Mouse (Mus musculus): ENCODE measurements around the gene Babam2.
"Not testable (repeated sequence)": the region's sequence is repeated elsewhere in the genome, so short reads cannot be mapped to it uniquely, and the experiment has no call there.

Babam2 gene

GRCm38 (mm10) chr5:31934397-31934796, 236.9 kb downstream of the Babam2 start:
- no peak for DNase-seq (ENCODE audit: low read depth, low spot score)

- no peak for DNase-seq (ENCODE audit: low read depth, low spot score)
Observed at GRCm38 (mm10) chr5:31935936-31936335, 238.5 kb downstream of the Babam2 start.

DNA sequence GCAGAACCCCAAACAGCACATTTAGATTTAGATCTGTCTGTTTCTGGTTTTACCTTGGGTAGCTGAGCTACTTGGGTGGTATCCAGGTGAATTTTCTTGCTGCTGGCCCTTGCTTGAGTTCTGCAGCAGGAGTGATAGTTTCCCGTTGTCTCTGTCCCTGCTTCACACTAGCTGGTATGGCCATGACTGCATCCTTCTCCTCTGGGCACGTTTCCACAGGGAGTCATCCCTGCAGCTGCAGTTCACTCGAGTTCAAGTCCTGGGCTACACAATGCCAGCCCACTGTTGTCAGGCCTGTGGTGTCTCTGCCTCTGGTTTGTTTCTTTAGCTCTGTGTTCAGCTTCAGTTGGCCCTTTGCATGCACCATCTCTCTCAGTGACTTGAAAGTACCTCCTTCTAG, 239.0 kb downstream of the Babam2 start:
- DNase-seq (ENCODE audit: low read depth, low spot score) = no peak

- DNase-seq (ENCODE audit: low read depth, low spot score) = no peak
Observed at GRCm38 (mm10) chr5:31940876-31941275, 243.4 kb downstream of the Babam2 start.

GRCm38 (mm10) chr5:31947185-31947584, 249.7 kb downstream of the Babam2 start:
- DNase-seq (ENCODE audit: low read depth, low spot score) = no peak

- no peak for DNase-seq (ENCODE audit: low read depth, low spot score)
Observed at GRCm38 (mm10) chr5:31949389-31949788, 251.9 kb downstream of the Babam2 start.

GRCm38 (mm10) chr5:31950532-31950931, 253.0 kb downstream of the Babam2 start:
- DNase-seq (ENCODE audit: low read depth, low spot score) = no peak

DNA sequence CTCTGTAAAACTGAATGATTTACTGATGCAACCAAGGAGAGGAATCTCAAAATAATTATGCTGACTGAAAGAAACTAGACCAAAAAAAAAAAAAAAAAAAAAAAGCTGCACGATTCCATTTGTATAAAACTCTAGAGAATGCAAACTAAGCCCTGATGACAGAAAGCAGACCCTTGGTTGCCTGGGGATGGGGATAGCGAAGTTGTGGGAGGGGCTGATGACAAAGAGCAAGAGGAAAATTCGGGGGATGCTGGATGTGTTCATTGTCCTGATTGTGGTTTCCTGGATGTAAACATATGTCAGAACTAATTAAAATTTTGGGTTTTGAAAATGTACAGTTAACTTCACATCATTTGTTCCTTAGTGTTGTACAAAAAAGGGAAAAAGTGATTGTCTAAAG, 257.7 kb downstream of the Babam2 start:
- no peak for DNase-seq (ENCODE audit: low read depth, low spot score)

- no peak for DNase-seq (ENCODE audit: low read depth, low spot score)
Observed at GRCm38 (mm10) chr5:31956336-31956735, 258.9 kb downstream of the Babam2 start.

DNA sequence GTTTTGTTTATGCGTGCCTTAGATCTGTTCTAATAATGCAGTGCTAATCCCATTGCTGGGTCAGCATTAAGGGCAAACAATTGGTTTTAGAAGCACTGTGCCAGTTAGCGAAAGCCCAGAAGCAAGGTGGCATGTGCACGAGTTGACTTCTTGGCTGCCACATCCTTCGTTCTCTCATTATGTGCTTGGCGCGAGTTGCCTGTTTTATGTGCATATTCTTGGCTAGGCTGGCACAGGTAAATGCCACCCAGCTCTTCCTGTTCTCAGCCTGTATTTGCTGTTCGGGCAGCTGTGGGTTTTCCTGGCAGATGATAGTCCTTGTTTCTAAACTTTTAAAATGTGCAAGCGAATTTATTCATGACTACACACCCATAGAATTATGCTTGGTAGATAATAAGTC, 262.4 kb downstream of the Babam2 start:
- no peak for DNase-seq (ENCODE audit: low read depth, low spot score)

DNA sequence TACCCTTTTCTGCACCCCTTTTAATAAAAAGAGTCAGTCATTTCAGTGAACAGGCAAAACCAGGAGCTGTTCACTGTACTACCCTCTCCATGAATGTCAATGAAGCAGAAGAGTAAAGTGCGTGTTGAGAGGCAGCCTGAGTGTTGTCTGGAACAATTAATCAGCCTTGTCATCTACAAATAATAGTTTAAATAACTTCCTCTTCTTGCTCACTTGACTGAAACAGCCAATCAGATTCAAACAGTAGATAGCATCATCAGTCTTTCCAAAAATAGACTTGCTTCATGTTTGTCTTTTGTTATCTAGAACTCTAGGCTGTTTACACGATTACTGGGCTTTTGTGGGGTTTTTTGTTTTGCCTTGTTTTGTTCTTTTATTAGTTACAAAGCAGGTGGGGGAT, 263.9 kb downstream of the Babam2 start:
- no peak for DNase-seq (ENCODE audit: low read depth, low spot score)

GRCm38 (mm10) chr5:31962346-31962745, 264.9 kb downstream of the Babam2 start:
- no peak for DNase-seq (ENCODE audit: low read depth, low spot score)

- peak; percentile 28 for DNase-seq (ENCODE audit: low read depth, low spot score)
Observed at GRCm38 (mm10) chr5:31963352-31963751, 265.9 kb downstream of the Babam2 start.

DNA sequence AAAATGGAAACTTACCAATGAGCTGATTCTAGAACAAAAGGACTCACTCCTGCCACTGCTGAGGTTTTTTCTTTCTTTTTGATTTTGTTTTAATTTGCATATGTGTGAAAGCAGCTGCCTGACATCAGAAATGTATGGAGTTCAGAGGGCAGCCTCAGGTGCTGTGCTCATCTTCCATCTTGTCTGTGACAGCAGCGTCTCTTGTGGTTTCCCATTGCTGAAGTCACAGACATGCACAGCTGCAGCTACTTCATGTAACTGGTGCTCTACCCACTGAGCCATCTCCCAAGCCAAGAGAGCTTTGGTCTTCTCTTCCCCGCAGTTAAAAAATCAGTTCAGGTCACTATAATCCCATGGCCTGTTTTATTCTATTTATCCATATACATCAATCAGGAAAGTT, 266.4 kb downstream of the Babam2 start:
- peak; percentile 32 for DNase-seq (ENCODE audit: low read depth, low spot score)

DNA sequence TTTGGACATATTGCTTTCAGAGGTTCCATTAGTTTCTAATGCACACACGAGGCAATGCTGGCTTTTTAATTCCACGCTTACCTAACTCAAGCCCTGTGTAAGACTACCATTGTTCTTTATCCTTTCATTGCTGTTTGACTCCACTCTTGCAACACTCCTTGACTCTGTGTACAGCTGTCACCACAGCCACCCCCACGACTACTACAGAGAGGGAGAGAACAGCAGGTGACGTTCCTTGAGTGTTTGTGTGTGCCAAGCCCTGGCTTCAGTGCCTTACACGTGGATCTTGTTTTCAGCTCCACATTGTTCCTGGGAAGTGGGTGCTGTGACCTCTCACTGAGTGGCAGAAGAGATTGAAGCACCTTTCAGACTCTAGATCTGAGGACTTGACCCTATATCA, 269.3 kb downstream of the Babam2 start:
- DNase-seq (ENCODE audit: low read depth, low spot score) = no peak

DNA sequence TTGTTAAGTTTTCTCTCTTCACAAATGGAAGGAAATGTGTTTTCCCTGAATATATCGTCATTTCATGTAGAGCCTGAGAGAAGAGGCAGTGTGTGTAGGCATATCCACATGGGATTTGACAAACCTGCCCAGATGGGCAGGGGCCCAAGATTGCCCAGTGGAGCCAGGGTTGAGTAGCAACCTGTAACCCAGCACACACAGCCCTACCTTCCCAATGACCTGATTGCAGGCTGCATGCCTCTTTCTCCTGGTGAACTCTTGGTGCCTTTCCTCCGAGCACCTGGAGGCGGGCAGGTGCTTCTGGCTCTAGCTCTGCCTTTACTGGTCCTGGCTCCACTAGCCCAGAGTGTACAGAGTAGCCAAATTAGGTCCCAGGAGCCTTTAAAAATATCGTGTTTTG, 270.0 kb downstream of the Babam2 start:
- DNase-seq (ENCODE audit: low read depth, low spot score) = no peak

DNA sequence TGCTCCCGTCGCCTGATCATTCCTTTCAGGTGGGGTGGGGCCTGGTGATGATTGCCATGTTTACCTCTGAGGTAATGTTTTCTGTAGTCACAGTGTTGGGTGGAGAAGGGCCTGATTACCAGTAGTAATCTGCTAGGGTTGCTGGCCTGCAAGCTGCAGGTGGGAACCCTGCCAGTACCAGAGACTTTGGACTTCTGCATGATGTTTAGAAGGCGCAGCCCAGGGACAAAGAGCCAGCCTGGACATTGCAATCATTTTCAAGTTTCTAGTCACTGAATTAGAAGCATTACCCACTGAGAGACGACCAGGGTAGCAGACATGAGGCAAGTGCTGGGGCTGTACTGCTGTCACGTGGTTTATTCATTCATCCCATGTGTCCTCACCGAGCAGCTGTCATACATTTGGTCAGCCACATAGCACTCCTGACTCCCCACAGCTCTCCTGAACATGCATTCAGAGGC, 270.6 kb downstream of the Babam2 start:
- DNase-seq (ENCODE audit: low read depth, low spot score) = no peak

DNA sequence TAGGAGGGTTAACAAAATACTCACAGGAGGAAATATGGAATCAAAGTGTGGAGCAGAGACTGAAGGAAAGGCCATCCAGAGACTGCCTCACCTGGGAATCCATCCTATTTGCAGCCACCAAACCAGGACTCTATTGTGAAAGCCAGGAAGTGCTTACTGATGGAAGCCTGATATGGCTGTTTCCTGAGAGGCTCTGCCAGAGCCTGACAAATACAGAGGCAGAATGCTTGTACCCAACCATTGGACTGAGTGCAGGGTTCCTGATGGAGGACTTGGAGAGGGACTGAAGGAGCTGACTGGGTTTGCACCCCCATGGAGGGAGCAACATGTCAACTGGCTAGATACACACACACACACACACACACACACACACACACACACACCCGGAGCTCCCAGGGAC, 274.9 kb downstream of the Babam2 start:
- DNase-seq (ENCODE audit: low read depth, low spot score) = not testable (repeated sequence)

GRCm38 (mm10) chr5:31974614-31975168, 277.2 kb downstream of the Babam2 start:
- DNase-seq (ENCODE audit: low read depth, low spot score) = peak; percentile 5

DNA sequence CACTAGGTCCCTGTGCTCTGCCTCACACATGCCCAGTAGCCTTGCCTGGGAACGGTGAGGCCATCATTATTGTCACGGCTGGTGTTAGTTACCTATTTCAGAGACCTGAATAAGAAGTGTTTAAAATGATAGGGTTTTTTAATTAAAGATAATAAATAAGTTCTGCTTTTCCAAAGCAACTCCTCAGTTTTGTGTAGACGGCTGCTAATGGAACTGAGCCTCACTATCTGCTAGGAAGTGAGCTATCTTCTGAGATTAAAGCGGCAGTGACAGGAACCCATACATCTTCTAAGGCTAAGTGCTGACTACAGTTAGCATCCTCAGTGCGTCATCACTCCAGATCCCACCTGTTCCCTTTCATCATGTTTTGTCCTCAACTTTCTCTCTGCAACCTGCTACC, 284.6 kb downstream of the Babam2 start:
- no peak for DNase-seq (ENCODE audit: low read depth, low spot score)

- DNase-seq (ENCODE audit: low read depth, low spot score) = no peak
Observed at GRCm38 (mm10) chr5:31983161-31983560, 285.7 kb downstream of the Babam2 start.

- no peak for DNase-seq (ENCODE audit: low read depth, low spot score)
Observed at GRCm38 (mm10) chr5:31983817-31984368, 286.4 kb downstream of the Babam2 start.

GRCm38 (mm10) chr5:31984369-31984961, 287.0 kb downstream of the Babam2 start:
- DNase-seq (ENCODE audit: low read depth, low spot score) = no peak

All from R1 (cell line).